Mouse (Mus musculus) lung, embryonic 14.5 days (tissue): ENCODE data around the gene Mrpl18. TPM values are rescaled to one million over a fixed set of nuclear protein-coding genes. Genes with fewer than 3 reads are reported as not detected.

Experiments used
- ATAC-seq: fragments of 200-750 bp; cut with Nextera tagmentation; 2 replicates; pipeline ENCODE4 v1.8.0; 2017; ENCODE audit warnings: mild to moderate bottlenecking, moderate TSS enrichment, moderate library complexity; ENCODE audit not compliant: insufficient read depth
- DNase-seq: peaks from one replicate; pipeline ENCODE4 v3.0.0-alpha.2; 2015
- H3K27ac ChIP-seq: fragments of 300-500 bp; sonication (generic); 2 replicates; pipeline ENCODE4 v1.5.1; 2014; ENCODE audit warnings: low read depth, mild to moderate bottlenecking, moderate library complexity
- H3K27me3 ChIP-seq: fragments of 300-500 bp; sonication (generic); 2 replicates; pipeline ENCODE4 v1.6.1; 2014; ENCODE audit warnings: low read length, control low read depth; ENCODE audit not compliant: insufficient read depth
- H3K36me3 ChIP-seq: fragments of 300-500 bp; sonication (generic); 2 replicates; pipeline ENCODE4 v1.6.1; 2014; ENCODE audit warnings: control low read depth; ENCODE audit not compliant: insufficient read depth
- H3K4me1 ChIP-seq: fragments of 300-500 bp; sonication (generic); 2 replicates; pipeline ENCODE4 v1.6.1; 2014; ENCODE audit warnings: antibody characterized with exemption, control low read depth; ENCODE audit not compliant: insufficient read depth
- H3K4me2 ChIP-seq: fragments of 300-500 bp; sonication (generic); 2 replicates; pipeline ENCODE4 v1.6.1; 2014; ENCODE audit warnings: mild to moderate bottlenecking
- H3K4me3 ChIP-seq: fragments of 300-500 bp; sonication (generic); 2 replicates; pipeline ENCODE4 v1.5.1; 2014; ENCODE audit warnings: low read depth, low read length
- H3K9ac ChIP-seq: fragments of 300-500 bp; sonication (generic); 2 replicates; pipeline ENCODE4 v1.6.1; 2014
- H3K9me3 ChIP-seq: fragments of 300-500 bp; sonication (generic); 2 replicates; pipeline ENCODE4 v1.6.1; 2016; ENCODE audit warnings: low read depth, low read length, control low read depth
- CTCF ChIP-seq: IDR thresholded peaks from 2 replicates; pipeline ENCODE4 v1.5.1; 2016; ENCODE audit warnings: antibody characterized with exemption, low read depth
- WGBS: fragments of 180-500 bp; shearing (Covaris S2); extraction: QIAGEN DNeasy Blood & Tissue Kit; methylation state at CpG from one replicate; pipeline ENCODE4 v1.1.7; 2014; 5-methylcytosine and 5-hydroxymethylcytosine counted together
- polyA plus RNA-seq: library from polyadenylated mRNA; unstranded; fragments of >200 nt; fragmentation: Nextera tagmentation; extraction: Ambion mirVana; gene quantifications from 2 replicates; pipeline ENCODE4 v1.2.1, GENCODE M21; 2014

The Mrpl18 gene
- polyA plus RNA-seq, 1 experiment from 2014 or later, result 150 TPM

DNA sequence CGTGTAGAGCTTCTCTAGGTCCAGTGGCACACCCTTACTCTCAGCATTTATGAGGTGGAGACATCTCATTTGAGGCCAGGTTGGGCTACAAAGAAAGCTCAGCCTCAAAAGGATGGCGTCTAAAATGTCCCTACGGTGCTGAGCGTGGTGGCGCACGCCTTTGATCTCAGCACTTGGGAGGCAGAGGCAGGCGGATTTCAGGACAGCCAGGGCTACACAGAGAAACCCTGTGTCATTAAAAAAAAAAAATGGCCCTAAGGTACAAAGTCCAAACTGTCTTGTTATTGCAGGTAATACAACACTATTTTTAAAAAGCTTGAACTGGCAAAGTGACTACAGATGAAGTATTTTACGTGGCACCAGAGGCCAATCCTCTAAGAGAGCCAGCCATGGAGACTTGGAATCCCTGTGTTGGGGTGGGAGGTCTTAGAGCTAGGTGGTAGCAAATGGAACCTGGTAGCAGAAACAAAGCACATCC is 9.6 kb upstream of the Mrpl18 start:
- no peak for TF ChIP-seq CTCF
- no peak overlapping the region for H3K4me3 ChIP-seq
- DNase-seq (peak; percentile 8), ATAC-seq (no peak)
- no peak overlapping the region for H3K9ac ChIP-seq
- H3K36me3 ChIP-seq, result peaks cover 63% of the 10 kb centered on the region
- H3K27me3 ChIP-seq, result no peaks in the 10 kb centered on the region
- no peak overlapping the region for H3K27ac ChIP-seq
- no peaks in the 10 kb centered on the region for H3K9me3 ChIP-seq
- H3K4me2 ChIP-seq, result no peak overlapping the region
- WGBS, result 86% methylated on average over 8 of the region's 8 CpGs
- H3K4me1 ChIP-seq, result no peaks in the 10 kb centered on the region

GRCm38 (mm10) chr17:12925001-12925400 is 8.9 kb upstream of the Mrpl18 start:
- no peaks in the 10 kb centered on the region for H3K27me3 ChIP-seq
- WGBS, result 88% methylated on average over 3 of the region's 3 CpGs
- H3K4me2 ChIP-seq, result no peak overlapping the region
- no peaks in the 10 kb centered on the region for H3K4me1 ChIP-seq
- H3K9me3 ChIP-seq, result no peaks in the 10 kb centered on the region
- ATAC-seq (no peak), DNase-seq (no peak)
- H3K27ac ChIP-seq, result no peak overlapping the region
- H3K36me3 ChIP-seq, result peaks cover 70% of the 10 kb centered on the region
- TF ChIP-seq CTCF, result no peak
- no peak overlapping the region for H3K9ac ChIP-seq
- no peak overlapping the region for H3K4me3 ChIP-seq

DNA sequence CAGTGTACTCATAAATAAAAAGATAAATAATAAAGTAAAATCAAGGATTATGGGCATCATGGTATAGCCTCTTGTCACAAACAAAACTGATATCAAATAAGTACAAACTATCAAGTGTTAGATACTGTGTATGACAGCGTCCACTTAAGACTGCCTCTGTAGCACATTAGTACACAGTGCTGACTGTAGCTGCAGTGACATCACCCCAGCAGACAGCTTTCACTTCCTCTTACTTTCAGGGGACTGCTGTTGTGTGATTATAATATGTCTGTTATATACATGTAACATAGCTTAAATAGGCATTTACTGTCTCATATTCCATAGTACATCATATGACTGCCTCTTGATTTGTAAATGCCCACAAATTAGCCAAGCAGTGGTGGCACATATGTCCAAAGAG is 4.9 kb upstream of the Mrpl18 start:
- no peak for DNase-seq
- ATAC-seq, result no peak
- Histone ChIP-seq H3K9ac (no peak overlapping the region), H3K27me3 (no peaks in the 10 kb centered on the region), H3K27ac (no peak overlapping the region), H3K4me2 (no peak overlapping the region), H3K4me1 (no peaks in the 10 kb centered on the region; the same call in 1 of the 2 replicates), H3K9me3 (no peaks in the 10 kb centered on the region), H3K36me3 (peaks cover 75% of the 10 kb centered on the region), H3K4me3 (no peak overlapping the region)
- WGBS, result 89% methylated on average over 1 of the region's 1 CpGs
- TF ChIP-seq CTCF, result no peak

GRCm38 (mm10) chr17:12916588-12917380 is 639 bp upstream of the Mrpl18 start:
- Histone ChIP-seq H3K4me2 (peak overlapping the region; percentile 68), H3K27ac (peak overlapping the region; percentile 92), H3K36me3 (peaks cover 57% of the 10 kb centered on the region), H3K9ac (peak overlapping the region; percentile 99), H3K27me3 (no peaks in the 10 kb centered on the region), H3K4me1 (no peaks in the 10 kb centered on the region; the same call in 1 of the 2 replicates), H3K9me3 (no peaks in the 10 kb centered on the region), H3K4me3 (peak overlapping the region; percentile 93)
- no peak for TF ChIP-seq CTCF
- WGBS, result under 1% methylated on average over 40 of the region's 40 CpGs
- ATAC-seq (peak; percentile 57), DNase-seq (peak; percentile 61)

DNA sequence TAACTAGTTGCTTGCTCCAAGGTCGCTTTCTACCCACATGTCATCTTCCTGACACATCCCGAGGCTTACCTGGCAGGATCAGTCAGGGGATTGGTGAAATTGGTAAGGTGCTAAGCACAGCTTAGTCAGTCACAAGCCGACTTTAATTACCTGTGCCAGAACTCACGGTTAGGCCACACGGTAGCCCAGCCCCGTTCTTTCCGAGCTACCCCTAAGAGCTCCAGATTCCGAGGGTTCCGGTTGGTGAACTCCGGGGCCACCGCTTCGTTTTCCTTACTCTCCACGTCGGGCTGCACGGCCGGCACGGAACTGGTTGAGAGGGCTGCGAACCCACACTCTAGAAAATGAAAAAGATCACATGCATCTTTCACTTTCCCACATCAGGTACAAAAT is 661 bp downstream of the Mrpl18 start, which contains the start of gene Tcp1:
TSS of gene Tcp1 (plus strand) at position 214 of the 393 bp plus-strand sequence.
- Histone ChIP-seq H3K27ac (peak within 1 kb of the TSS; percentile 92), H3K9ac (peak within 1 kb of the TSS; percentile 99), H3K4me3 (peak within 1 kb of the TSS; percentile 93), H3K36me3 (peaks cover 57% of the 10 kb centered on the region), H3K9me3 (no peaks in the 10 kb centered on the region), H3K27me3 (no peaks in the 10 kb centered on the region), H3K4me2 (peak within 1 kb of the TSS; percentile 68), H3K4me1 (no peaks in the 10 kb centered on the region; the same call in 1 of the 2 replicates)
- DNase-seq (no peak), ATAC-seq (0 out of 2 replicates have a peak, but pooled peaks have one; percentile 2)
- TF ChIP-seq CTCF, result no peak
- WGBS, result under 1% methylated on average over 18 of the region's 18 CpGs

DNA sequence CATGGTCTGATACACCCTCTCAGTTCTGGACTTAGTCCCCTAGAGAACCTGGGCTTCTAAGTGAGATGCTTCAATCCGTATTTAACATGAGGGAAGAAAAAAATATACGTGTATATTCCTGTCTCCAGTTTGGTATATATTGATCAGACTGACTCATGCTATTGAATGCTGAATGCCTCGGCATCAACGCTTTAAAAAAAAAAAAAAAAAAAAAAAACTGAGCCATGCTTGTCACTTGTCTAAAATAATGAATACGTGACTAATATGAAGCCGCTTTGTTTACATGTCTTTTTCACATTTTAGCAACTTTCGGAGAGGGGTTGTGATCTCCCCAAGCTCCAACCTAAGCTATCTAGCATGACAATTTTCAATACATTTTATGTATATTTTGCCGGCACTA is 5.8 kb downstream of the Mrpl18 start:
- 80% methylated on average over 8 of the region's 8 CpGs for WGBS
- no peak for TF ChIP-seq CTCF
- DNase-seq (no peak), ATAC-seq (no peak)
- no peaks in the 10 kb centered on the region for H3K27me3 ChIP-seq
- H3K27ac ChIP-seq, result no peak overlapping the region
- H3K9ac ChIP-seq, result no peak overlapping the region
- no peak overlapping the region for H3K4me3 ChIP-seq
- no peaks in the 10 kb centered on the region for H3K9me3 ChIP-seq
- H3K36me3 ChIP-seq, result peaks cover 36% of the 10 kb centered on the region
- H3K4me2 ChIP-seq, result no peak overlapping the region
- H3K4me1 ChIP-seq, result no peaks in the 10 kb centered on the region

DNA sequence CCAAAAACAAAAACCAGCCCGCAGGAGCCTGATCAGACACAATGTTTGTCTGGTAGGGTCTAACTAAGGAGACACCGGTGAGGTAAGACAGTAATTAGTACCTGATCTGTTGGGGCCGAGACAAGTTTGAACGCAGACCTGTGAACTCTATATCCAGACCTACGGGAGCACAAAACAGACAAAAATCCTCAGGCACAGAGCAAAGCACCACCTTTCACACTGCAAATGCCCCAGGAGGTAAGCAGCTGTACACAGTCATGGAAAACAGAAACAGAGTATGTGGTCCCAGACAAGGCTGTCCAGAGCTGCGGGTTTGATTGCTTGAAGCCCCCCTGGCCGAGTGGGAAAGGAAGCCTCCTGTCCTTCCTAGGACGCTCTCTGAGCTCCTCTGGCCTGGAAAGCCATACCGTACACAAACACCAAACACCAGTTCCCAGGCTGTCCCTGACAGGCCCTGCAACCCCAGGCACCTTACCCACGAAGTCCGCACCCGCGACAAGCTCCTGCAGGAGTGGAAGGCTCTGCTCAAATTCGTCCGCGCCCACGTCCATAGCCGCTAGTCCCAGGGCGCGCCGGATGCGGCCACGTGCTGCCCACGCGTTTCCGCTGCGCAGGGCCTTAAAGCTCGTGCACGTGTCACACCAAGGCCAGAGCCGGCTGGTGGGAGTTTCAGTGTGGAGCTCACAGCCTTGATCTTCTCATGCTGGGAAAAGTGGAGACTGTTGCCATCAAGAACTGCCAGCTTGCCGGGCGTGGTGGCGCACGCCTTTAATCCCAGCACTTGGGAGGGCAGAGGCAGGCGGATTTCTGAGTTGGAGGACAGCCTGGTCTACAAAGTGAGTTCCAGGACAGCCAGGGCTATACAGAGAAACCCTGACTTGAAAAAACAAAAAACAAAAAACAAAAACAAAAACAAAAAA is 6.5 kb downstream of the Mrpl18 start, which contains the start of gene Pnldc1:
TSS of gene Pnldc1 (minus strand) at position 870 of the 920 bp plus-strand sequence.
- H3K27me3 ChIP-seq, result no peaks in the 10 kb centered on the region
- no peak within 1 kb of the TSS for H3K4me3 ChIP-seq
- H3K4me2 ChIP-seq, result no peak within 1 kb of the TSS
- H3K4me1 ChIP-seq, result no peaks in the 10 kb centered on the region
- no peak within 1 kb of the TSS for H3K27ac ChIP-seq
- no peaks in the 10 kb centered on the region for H3K9me3 ChIP-seq
- DNase-seq (no peak), ATAC-seq (no peak)
- peaks cover 36% of the 10 kb centered on the region for H3K36me3 ChIP-seq
- H3K9ac ChIP-seq, result no peak within 1 kb of the TSS
- WGBS, result 75% methylated on average over 35 of the region's 35 CpGs
- TF ChIP-seq CTCF, result no peak
